Mouse (Mus musculus): ENCODE results near the gene Nrd1. TPM values are rescaled to one million over a fixed set of nuclear protein-coding genes. Genes with fewer than 3 reads are reported as not detected.

The Nrd1 gene
- 100 to 1,000 TPM; 116 to 141 TPM for total RNA-seq (2021)
- long read RNA-seq, experiment 1, full-length matches to known transcripts, result 36 of 60 reads
- long read RNA-seq, experiment 1, partial matches to known transcripts, result 13 of 60 reads
- long read RNA-seq, experiment 1, other reads (novel, unspliced or antisense), result 11 of 60 reads
- long read RNA-seq, experiment 2, full-length matches to known transcripts, result 13 of 25 reads
- long read RNA-seq, experiment 2, partial matches to known transcripts, result 8 of 25 reads
- long read RNA-seq, experiment 2, other reads (novel, unspliced or antisense), result 4 of 25 reads

DNA sequence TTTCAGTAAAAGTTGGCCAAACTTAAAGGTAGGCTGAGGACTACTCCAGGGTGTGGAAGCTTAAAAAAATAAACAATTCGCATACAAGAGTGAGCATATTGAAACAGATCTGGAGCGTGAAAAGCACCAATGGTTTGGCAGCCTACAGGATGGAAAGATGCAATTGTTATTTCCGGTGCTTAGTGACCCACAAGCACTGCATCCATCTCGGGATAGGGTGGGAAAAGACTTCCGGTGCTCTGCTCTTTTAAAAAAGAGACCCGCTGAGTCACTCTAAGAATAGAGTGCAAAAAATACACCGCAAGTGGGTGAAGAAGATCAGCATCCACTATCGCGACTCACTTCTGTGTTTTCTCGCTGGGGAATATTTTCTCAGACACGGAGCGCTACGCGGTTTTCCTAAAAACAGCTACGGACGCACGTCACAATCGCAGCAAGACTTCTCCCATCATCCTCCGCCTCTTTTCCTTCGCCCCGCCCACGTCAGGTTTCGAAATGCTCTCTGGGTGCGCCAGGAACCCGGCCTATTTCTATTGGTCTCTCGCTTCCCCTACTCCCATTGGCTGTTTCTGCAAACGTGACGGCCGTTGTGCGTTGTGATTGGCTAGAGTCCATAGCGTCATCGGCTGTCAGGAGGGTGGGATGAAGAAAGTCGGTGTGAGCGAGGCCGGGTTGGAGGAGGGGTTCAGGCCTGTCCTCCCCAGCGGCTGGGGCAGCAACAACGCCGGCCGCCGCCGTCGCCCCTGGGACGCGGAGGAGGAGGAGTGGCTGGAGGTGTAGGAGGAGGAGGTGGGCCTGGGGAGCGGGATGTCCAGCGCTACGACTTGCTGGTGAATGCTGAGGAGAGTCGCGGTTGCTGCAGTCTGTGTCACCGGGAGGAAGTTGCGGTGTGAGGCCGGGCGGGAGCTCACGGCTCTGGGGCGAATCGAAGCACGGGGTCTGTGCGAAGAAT lies at the start of gene Nrd1:
Nrd1 (plus strand) TSS at position 657 of the 952 bp plus-strand sequence.
- DNase-seq, result peak; percentile 100

DNA sequence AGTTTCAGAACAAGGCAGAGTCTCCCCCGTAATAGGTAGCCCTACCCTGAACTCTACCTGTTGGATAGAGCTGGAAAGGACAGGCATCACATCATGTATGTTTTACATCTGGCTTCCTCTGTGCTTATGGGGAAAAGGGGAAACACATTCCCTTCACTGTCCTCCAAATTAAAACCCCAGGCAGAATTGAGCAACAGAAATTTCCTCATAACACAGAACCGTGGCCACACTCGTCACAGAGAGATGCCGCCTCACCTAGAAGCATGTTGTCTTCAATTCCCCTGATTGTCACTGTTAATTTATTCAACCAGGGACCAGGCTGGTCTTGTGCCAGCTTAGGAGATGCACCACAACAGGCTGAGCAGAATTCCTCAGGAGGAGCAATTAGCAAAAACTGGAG lies 48.8 kb upstream of the Nrd1 start:
- DNase-seq, result no peak

DNA sequence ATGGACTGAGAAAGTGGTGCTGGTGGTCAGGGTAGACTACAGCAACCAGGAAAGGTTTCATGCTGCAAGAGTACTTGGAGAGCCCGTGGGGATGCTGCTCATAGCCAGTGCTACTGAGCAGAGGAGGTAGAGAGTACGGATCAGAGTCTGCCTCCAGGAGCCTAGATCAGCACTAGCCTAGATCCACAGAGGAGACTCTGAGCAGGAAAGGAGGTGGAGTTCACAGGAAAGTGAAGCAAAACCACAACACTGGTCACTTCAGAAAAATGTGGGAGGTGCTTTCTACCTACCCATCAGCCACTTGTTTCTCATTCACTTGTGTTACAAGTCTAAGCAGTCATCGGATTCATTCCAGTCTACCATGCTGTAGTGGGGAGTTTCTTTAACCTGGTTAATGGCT lies 40.8 kb upstream of the Nrd1 start:
- DNase-seq, result no peak

DNA sequence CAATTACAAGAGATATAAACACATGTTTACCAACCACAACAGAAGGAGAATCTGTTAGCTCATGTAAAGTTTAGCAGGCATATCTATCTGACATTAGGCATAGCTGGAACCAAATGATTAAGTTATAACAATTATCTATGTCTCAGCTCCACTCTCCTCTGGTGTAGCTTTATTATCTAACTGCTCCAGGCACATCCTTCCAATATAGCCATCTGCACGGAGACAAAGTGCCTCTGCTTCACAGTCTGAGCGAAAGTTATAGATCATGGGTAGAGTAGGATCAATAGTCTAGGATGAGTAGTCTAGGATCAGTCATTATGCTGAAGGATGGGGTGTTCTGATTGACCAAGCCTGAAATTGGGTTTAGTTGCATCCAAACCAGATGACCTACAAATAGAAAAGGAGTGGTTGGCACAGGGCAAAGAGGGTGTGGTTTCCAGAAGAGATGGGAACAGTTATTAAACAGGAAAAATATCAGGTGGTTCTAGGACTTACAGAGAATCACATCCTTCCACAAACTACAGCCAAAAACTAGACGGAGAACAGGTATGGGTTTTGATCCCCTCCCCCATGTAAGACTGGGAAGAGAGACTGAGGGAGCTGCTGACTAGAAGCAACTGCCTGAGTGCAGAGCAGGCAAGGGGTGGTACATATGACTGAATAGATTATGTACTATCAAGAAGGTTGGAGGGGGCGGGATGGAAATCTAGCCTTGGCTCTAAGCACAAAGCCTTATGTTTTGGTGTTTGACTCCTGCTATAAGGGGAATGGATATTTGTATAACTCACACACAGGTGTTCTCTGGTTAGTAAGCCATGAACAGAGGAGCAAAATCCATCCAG lies 39.6 kb upstream of the Nrd1 start:
- DNase-seq, result no peak

DNA sequence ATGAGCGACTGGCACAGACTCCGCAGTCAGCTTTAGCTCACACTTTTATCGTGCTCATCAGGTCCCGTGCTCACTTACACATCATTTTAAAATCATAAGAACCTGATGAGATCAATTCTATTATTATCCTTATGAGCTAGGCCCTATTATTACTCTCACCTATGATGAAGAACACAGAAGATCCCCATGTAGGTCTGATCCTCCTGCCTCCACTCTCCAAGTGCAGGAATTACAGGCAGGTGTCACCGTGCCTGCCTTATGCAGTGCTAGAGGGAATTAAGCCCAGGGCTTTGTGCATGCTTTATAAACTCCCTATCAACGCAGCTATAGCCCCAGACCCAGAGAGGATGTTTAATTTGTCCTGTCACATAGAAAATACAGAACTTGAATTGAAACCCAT lies 37.4 kb upstream of the Nrd1 start:
- DNase-seq, result no peak

DNA sequence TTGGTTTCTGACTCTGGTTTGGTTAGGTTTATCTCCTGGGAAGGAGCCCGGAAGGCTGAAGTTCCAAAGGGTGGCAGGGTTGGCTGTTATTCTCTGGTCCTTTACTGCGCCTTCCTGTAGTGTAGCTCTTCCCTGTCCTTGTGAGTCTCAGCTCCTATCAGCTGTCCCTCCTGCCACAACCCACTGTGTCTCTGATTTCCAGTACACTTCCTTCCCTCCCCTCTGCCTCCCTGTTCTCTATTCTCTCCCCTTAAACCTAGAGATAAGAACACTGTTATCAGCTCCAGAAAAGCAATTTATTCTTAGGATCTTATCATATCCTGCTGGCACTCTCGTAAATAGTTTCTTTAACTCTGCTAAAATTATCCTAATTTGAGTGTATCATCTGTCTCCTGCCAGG lies 30.9 kb upstream of the Nrd1 start:
- no peak for DNase-seq

DNA sequence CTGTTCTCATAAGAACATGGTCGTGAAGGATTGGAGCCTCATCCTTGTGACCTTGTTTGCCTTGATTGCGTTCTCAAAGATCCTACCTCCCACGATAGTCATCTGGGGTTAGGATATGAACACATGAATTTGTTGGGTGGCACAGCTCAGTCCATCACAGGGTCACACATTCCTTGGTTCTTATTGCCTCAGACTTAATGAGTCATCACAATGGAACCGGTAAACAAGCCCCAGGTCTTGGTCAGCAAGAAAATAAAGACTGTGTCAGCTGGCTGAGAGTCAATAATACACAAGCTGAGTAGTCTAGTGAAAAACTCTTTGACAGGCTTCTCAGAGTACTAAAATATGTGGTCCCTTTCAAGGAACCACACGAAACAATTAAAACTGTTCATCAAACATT lies 29.4 kb upstream of the Nrd1 start:
- DNase-seq, result no peak

DNA sequence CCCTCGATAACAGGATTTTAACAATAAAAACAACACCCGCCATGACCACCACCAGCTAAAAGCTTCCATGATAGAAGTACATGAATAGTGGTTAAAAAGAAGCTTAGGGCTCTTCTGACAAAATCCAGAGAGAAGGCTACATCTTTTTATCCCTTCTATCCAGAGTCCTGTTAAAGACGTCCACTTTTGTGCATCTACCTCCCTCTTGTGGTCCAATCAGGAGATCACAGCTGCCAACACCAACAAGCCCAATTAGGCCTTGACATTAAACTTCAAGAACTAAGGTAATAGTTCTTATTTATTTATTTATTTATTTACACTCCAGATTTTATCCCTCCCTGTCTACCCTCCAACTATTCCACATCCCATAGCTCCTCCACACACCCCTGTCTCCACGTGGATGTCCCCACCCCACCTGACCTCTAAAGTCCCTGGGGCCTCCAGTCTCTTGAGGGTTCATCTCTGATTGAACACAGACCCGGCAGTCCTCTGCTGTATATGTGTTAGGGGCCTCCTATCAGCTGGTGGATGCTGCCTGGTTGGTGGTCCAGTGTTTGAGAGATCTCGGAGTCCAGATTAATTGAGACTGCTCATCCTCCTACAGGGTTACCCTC lies 23.9 kb upstream of the Nrd1 start:
- DNase-seq, result peak; percentile 8 to 63

DNA sequence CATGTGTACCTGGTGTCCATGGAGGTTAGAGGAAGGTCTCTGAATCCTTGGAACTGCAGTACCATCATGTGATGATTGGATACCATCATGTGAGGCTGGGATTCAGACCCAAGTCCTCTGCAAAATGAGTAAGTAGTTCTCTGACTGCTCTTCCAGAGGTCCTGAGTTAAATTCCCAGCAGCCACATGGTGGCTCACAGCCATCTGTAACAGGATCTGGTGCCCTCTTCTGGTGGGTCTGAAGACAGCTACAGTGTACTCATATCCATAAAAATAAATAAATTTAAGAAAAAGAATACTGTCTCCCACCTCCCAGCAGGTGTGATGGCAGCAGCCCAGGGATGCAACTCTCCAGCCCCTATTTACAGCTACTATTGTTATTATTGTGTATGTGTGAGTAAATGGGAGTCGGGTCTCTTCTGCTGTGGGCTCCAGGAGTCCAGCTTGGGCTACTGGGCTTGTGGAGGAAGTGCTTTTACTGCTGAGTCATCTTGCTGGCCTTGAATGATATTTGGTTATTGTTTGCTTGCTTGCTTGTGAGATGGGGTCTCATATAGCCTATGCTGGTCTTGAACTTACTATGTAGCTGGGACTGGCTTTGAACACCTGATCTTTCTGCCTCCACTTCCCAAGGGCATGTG lies 13.5 kb upstream of the Nrd1 start:
- DNase-seq, result no peak

DNA sequence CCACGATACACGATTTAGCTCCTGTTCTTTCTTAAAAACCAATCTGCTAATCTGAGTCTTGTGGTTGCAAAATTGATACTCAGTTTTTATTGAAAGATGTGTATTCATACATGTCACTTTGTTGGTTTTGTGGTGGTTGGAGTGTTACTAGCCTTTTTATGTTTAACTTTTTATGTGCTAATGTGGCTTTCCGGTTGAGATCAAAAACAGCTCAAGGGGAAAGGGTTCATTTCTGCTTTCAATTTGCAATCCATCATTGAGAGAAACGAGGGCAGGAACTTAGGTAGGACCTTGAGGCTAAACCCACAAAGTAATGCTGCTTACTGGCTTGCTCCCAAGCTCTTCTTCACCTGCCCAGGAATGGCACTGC lies 13.0 kb upstream of the Nrd1 start:
- DNase-seq, result no peak

DNA sequence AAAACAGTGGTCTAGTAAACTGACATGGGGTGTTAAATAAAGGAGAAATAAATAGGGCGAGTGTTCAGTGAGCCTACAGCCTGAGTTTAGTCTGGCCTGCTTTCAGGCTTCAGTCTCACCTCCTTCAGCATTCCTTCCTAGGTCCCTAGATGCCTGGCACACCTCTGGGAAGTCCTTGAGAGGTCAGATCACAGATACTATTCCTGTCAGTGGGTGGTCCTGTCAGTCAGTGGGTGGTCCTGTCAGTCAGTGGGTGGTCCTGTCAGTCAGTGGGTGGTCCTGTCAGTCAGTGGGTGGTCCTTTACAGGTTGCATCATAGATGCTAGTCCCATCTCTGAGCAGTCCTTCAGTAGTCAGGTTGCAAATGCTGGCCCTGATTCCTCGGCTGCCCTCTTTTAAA lies 11.0 kb upstream of the Nrd1 start:
- no peak for DNase-seq

DNA sequence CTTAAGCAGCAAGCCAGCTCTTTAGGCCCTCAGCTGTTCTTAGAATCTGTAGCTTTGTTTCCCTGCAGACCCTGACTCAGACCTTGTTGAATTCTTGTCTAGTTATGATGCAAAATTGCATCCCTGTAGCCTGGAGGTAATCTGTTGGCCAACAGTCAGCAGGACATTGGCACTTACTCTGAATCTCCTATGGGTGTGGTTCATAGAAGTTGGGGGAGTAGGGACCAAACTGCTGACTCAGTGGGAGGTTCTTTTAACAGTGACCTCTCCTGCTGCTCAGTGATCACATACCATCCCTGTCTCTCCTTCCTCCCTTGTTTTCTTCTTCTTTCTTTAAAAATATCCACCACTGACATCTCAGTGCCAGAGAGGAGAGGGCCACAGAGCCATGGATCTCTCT lies 10.4 kb upstream of the Nrd1 start:
- DNase-seq, result peak in 1 of 2 experiments; percentile 13

DNA sequence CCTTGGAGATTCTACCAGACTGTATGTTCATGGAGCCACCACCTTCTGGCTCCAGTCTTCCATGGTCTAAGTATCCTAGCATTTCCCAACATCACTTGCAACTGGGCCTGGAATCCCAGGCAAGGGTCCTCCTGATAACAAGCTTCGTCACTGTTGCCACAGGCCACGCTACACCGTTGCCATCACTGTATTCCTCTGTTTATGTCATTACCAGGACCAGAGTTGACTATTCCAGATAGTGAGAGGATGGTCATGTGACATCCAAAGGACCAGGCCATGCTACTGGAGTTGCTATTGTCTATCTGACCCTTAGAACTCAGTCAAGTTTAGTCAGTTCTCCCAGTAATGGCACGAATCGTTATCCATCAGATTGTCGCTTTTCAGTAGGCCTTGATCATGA lies 9.9 kb upstream of the Nrd1 start:
- DNase-seq, result no peak

DNA sequence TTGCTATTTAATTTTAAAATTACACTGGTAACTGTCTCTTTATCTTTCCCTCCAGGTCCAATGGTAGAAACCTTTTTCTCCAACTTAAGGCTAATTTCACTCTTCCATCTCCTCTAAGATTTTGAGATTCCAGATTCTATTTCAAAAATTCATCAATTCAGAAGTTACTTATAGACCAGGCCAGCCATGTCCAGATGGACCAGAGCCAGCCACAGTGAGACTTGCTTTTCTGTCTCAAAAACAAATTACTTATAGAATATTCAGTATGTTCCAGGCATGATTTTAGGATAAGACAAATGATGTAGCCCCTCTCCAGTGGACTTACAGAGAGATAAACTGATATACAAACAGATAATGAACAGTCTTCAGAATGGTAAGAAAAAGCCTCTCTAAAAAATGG lies 8.6 kb upstream of the Nrd1 start:
- no peak for DNase-seq

DNA sequence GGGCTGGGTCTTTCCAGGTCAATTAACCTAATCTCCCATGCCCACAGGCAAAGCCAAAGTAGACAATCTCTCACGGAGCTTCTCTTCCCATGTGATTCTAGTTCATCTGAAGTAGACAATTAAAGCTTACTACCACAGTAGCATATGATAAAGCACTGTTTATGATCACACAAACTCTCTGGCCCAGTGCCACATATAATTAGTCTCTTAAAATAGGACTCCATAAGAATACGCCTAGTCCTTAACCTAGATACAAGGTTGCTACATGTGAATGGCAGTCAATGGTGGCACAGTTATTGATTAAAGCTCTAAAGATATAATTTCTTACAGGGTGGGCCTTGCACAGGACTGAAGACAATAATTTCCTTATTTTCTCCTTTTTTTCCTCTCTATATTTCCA lies 7.5 kb upstream of the Nrd1 start:
- no peak for DNase-seq

DNA sequence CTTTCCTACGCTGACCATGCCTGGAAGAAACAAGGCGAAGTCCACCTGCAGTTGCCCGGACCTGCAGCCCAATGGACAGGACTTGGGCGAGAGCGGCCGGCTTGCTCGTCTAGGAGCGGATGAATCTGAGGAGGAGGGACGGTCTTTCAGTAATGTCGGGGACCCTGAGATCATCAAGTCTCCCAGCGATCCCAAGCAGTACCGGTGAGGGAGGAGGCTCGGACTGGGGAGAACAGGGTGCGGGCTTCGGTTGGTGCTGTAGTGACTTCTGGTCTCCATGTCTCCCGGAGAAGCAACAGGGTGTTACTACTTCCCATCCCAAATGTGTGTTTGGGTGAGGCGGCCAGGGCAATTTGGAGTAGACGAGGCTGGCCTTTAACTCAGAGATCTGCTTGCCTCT lies 506 bp downstream of the Nrd1 start:
- no peak for DNase-seq

DNA sequence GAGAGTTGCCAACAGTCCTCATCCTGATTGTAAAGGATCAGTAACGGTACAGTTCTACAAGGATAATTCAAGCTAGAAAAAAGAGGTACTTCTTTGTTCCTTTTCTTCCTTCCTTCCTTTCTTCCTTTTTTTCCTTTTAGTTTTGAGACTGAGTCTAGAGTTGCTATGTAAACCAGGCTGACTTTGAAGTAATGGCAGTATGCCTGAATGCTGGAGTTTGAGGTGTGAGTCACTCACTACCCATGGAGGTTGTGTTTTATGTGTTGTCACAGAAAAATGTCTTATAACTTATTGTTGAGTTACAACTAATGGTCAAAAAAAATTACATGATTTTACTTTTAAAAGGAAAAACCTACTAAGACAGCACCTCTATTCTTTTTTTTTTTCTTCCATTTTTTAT lies 7.6 kb downstream of the Nrd1 start:
- DNase-seq, result no peak

DNA sequence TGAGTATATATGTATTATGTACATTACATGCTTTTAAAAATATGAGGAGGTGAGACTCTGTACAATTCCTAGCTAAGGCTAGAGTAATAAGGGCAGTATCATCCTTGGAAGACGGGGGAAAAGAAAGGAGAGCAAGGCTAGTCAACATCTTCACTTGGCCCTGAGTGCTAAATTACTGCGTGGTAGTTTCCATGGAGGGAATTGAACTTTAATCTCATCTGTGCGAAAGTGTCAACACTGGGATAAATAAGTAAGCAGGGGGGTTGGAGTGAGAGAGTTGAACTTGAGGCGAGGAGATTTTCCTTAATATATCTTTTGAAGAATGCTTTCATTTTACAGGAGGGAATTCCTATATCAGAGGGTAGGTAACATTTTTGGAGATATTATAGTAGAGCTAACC lies 13.6 kb downstream of the Nrd1 start:
- DNase-seq, result no peak

DNA sequence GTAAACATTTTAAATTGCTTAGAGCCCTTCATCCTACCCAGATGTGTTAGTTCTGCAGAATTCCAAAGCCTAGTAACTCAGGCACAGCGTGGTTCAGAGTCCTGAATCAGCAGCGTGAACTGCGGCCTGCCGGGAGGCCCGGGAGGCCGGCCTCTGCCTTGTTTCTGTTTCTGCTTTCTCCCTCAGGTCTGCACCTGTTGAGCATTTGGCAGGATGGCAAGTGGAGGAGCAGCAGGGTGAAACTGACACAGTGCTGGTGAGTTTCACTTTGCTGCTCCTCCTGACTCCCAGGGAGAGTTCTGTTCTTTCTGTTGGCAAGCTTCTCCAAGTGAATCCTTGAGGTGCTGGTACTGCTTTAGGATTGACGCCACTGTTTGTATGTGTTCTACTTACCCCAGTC lies 17.0 kb downstream of the Nrd1 start:
- DNase-seq, result no peak

DNA sequence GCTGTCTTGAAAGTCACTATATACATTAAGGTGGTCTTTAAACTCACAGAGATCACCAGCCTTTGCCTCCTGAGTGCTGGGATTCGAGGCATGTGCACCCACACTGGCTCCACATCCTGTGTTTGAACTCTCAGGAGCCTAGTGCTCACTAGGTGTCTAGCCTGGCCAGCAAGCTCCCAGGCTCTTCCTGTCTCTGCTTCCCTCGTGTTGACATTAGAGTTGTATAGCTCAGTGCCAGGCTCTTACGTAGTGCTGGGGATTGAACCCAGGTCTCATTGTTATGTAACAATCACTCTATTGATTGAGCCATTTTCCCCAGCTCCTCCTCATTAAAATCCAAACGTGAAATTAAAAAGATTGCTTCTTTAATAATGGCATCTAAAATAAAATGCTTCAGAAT lies 18.8 kb downstream of the Nrd1 start:
- no peak for DNase-seq

DNA sequence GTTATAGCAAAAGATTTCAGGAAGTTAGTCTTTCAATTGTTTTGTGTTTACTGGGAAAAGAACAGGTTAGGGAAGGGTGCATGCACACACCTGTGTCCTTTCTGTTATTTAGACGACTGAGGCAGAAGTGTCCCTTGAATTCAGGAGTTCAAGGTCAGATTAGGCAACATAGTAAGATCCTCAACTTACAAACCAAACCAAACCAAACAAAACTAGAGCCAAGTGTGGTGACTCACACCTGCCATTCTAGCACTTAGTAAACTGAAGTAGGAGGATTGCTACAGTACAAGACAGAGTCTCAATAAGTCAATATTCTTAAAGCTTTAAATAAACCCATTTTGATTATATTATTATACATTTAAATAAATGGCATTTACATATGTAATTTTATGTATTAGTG lies 21.5 kb downstream of the Nrd1 start:
- no peak for DNase-seq

DNA sequence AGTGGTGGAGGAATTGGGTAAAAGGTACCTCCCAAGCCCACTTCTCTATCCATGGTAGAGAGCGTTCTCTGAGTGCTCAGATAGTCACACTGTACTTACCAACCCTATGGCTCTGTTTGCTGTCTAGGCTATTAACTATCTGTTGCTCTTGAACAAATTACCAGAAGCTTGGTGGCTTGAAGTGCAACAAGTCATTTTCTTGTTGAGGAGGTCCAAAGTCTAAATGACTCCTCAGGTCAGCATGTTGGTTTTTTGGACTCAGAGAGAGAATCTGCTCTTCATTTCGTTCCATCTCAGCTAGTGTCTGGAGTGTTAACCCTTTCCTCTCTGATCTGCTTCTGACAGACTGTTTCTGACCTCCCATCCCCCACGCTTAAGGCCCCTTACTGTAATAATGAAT lies 24.6 kb downstream of the Nrd1 start:
- DNase-seq, result no peak
